Mouse (Mus musculus): Measurements from ENCODE around the gene Anpep. TPM values are rescaled to one million over a fixed set of nuclear protein-coding genes. Genes with fewer than 3 reads are reported as not detected.

The Anpep gene
- polyA plus RNA-seq (2015; fragmentation: Nextera tagmentation; extraction: Ambion mirVana), result 24.8 and 26.7 TPM in 2 replicates

GRCm38 (mm10) chr7:79860811-79861210 lies at the start of gene Anpep:
Gene Anpep (minus strand): TSS chr7:79861059.
- H3K4me3 ChIP-seq (ENCODE audit: low read depth, low read length), result no peak within 1 kb of the TSS
- no peak within 1 kb of the TSS for H3K27ac ChIP-seq (ENCODE audit: low read depth)
- no peaks in the 10 kb centered on the region for H3K9me3 ChIP-seq (ENCODE audit: low read length)
- H3K4me2 ChIP-seq (ENCODE audit: low read depth, low read length), result no peak within 1 kb of the TSS
- H3K9ac ChIP-seq (replicated peaks), result no peak within 1 kb of the TSS
- WGBS (ENCODE audit: insufficient replicate concordance), result 67% methylated on average over 9 of the region's 9 CpGs
- H3K4me1 ChIP-seq (ENCODE audit: insufficient read depth), result no peaks in the 10 kb centered on the region
- ATAC-seq, result no peak
- no peak for DNase-seq
- H3K36me3 ChIP-seq (replicated peaks; ENCODE audit: insufficient read depth, low read length), result no peaks in the 10 kb centered on the region
- no peaks in the 10 kb centered on the region for H3K27me3 ChIP-seq (ENCODE audit: insufficient read depth, low read length)
- TF ChIP-seq CTCF (IDR thresholded peaks at IDR 0.05; ENCODE audit: low read depth), result no peak
- no peak for TF ChIP-seq EP300 (IDR thresholded peaks at IDR 0.05; ENCODE audit: low read depth)

- 65% methylated on average over 2 of the region's 2 CpGs for WGBS (ENCODE audit: insufficient replicate concordance)
- DNase-seq (no peak), ATAC-seq (no peak)
- no peaks in the 10 kb centered on the region for H3K27me3 ChIP-seq (ENCODE audit: insufficient read depth, low read length)
- no peaks in the 10 kb centered on the region for H3K9me3 ChIP-seq (ENCODE audit: low read length)
- no peaks in the 10 kb centered on the region for H3K4me1 ChIP-seq (ENCODE audit: insufficient read depth)
- H3K4me2 ChIP-seq (ENCODE audit: low read depth, low read length), result no peak overlapping the region
- peaks cover 27% of the 10 kb centered on the region for H3K36me3 ChIP-seq (replicated peaks; ENCODE audit: insufficient read depth, low read length)
- H3K27ac ChIP-seq (ENCODE audit: low read depth), result no peak overlapping the region
- H3K4me3 ChIP-seq (ENCODE audit: low read depth, low read length), result no peak overlapping the region
- TF ChIP-seq EP300 (IDR thresholded peaks at IDR 0.05; ENCODE audit: low read depth) (no peak), CTCF (IDR thresholded peaks at IDR 0.05; ENCODE audit: low read depth) (no peak)
- H3K9ac ChIP-seq (replicated peaks), result no peak overlapping the region
Measured at GRCm38 (mm10) chr7:79907356-79907755, 46.5 kb upstream of the Anpep start.

- Histone ChIP-seq H3K4me3 (ENCODE audit: low read depth, low read length) (no peak overlapping the region), H3K9ac (replicated peaks) (no peak overlapping the region), H3K27ac (ENCODE audit: low read depth) (no peak overlapping the region), H3K27me3 (ENCODE audit: insufficient read depth, low read length) (no peaks in the 10 kb centered on the region), H3K9me3 (ENCODE audit: low read length) (no peaks in the 10 kb centered on the region), H3K4me2 (ENCODE audit: low read depth, low read length) (no peak overlapping the region), H3K4me1 (ENCODE audit: insufficient read depth) (no peaks in the 10 kb centered on the region), H3K36me3 (replicated peaks; ENCODE audit: insufficient read depth, low read length) (peaks cover 29% of the 10 kb centered on the region)
- DNase-seq (no peak), ATAC-seq (no peak)
- TF ChIP-seq CTCF (IDR thresholded peaks at IDR 0.05; ENCODE audit: low read depth) (no peak), EP300 (IDR thresholded peaks at IDR 0.05; ENCODE audit: low read depth) (no peak)
- WGBS (ENCODE audit: insufficient replicate concordance), result 89% methylated on average over 3 of the region's 3 CpGs
Measured at GRCm38 (mm10) chr7:79906914-79907313, 46.1 kb upstream of the Anpep start.

- TF ChIP-seq EP300 (IDR thresholded peaks at IDR 0.05; ENCODE audit: low read depth) (no peak), CTCF (IDR thresholded peaks at IDR 0.05; ENCODE audit: low read depth) (no peak)
- H3K4me3 ChIP-seq (ENCODE audit: low read depth, low read length), result no peak overlapping the region
- H3K9me3 ChIP-seq (ENCODE audit: low read length), result no peaks in the 10 kb centered on the region
- no peaks in the 10 kb centered on the region for H3K4me1 ChIP-seq (ENCODE audit: insufficient read depth)
- ATAC-seq (no peak), DNase-seq (no peak)
- H3K27ac ChIP-seq (ENCODE audit: low read depth), result no peak overlapping the region
- H3K9ac ChIP-seq (replicated peaks), result no peak overlapping the region
- peaks cover 31% of the 10 kb centered on the region for H3K36me3 ChIP-seq (replicated peaks; ENCODE audit: insufficient read depth, low read length)
- no peaks in the 10 kb centered on the region for H3K27me3 ChIP-seq (ENCODE audit: insufficient read depth, low read length)
- 82% methylated on average over 4 of the region's 4 CpGs for WGBS (ENCODE audit: insufficient replicate concordance)
- H3K4me2 ChIP-seq (ENCODE audit: low read depth, low read length), result no peak overlapping the region
Measured at GRCm38 (mm10) chr7:79905193-79905592, 44.3 kb upstream of the Anpep start.

- Histone ChIP-seq H3K4me2 (ENCODE audit: low read depth, low read length) (no peak overlapping the region), H3K27me3 (ENCODE audit: insufficient read depth, low read length) (no peaks in the 10 kb centered on the region), H3K9me3 (ENCODE audit: low read length) (no peaks in the 10 kb centered on the region), H3K36me3 (replicated peaks; ENCODE audit: insufficient read depth, low read length) (peaks cover 25% of the 10 kb centered on the region), H3K27ac (ENCODE audit: low read depth) (no peak overlapping the region), H3K4me3 (ENCODE audit: low read depth, low read length) (no peak overlapping the region), H3K9ac (replicated peaks) (no peak overlapping the region), H3K4me1 (ENCODE audit: insufficient read depth) (no peaks in the 10 kb centered on the region)
- DNase-seq, result no peak
- WGBS (ENCODE audit: insufficient replicate concordance), result 54% methylated on average over 8 of the region's 8 CpGs
- TF ChIP-seq CTCF (IDR thresholded peaks at IDR 0.05; ENCODE audit: low read depth) (no peak), EP300 (IDR thresholded peaks at IDR 0.05; ENCODE audit: low read depth) (peak; percentile 80)
- ATAC-seq, result no peak
Measured at GRCm38 (mm10) chr7:79903160-79903792, 42.4 kb upstream of the Anpep start.

GRCm38 (mm10) chr7:79900753-79901152 lies 39.9 kb upstream of the Anpep start:
- no peak for DNase-seq
- Histone ChIP-seq H3K4me3 (ENCODE audit: low read depth, low read length) (no peak overlapping the region), H3K27me3 (ENCODE audit: insufficient read depth, low read length) (no peaks in the 10 kb centered on the region), H3K36me3 (replicated peaks; ENCODE audit: insufficient read depth, low read length) (peaks cover 25% of the 10 kb centered on the region), H3K4me2 (ENCODE audit: low read depth, low read length) (no peak overlapping the region), H3K4me1 (ENCODE audit: insufficient read depth) (no peaks in the 10 kb centered on the region), H3K9me3 (ENCODE audit: low read length) (no peaks in the 10 kb centered on the region), H3K27ac (ENCODE audit: low read depth) (no peak overlapping the region), H3K9ac (replicated peaks) (no peak overlapping the region)
- peak; percentile 58 for ATAC-seq
- WGBS (ENCODE audit: insufficient replicate concordance), result 70% methylated on average over 6 of the region's 6 CpGs
- no peak for TF ChIP-seq EP300 (IDR thresholded peaks at IDR 0.05; ENCODE audit: low read depth)

Data from liver, postnatal 0 days (tissue).